Mouse (Mus musculus): Measurements from ENCODE around the gene Itpkc. TPM values are rescaled to one million over a fixed set of nuclear protein-coding genes. Genes with fewer than 3 reads are reported as not detected.

Gene Itpkc
- polyA plus RNA-seq, 1 experiment from 2014 or later = 6.6 TPM

GRCm38 (mm10) chr7:27167475-27168094 lies 60.9 kb downstream of the Itpkc start:
- Histone ChIP-seq H3K4me2 (ENCODE audit: low read depth, low read length, severe bottlenecking) (peak overlapping the region; percentile 70), H3K36me3 (ENCODE audit: control insufficient read depth, insufficient read depth, low read length) (no peaks in the 10 kb centered on the region; the same call in 1 of the 2 replicates), H3K4me1 (replicated peaks; ENCODE audit: control insufficient read depth, insufficient read depth, low read length) (peaks cover 20% of the 10 kb centered on the region), H3K4me3 (ENCODE audit: low read depth, low read length) (peak overlapping the region; percentile 77; the same call in 1 of the 2 replicates), H3K27ac (ENCODE audit: low read depth, low read length) (peak overlapping the region; percentile 57; the same call in 1 of the 2 replicates), H3K9me3 (ENCODE audit: control insufficient read depth, low read length) (no peaks in the 10 kb centered on the region), H3K27me3 (ENCODE audit: control insufficient read depth, insufficient read depth, low read length) (no peaks in the 10 kb centered on the region), H3K9ac (ENCODE audit: low read length) (peak overlapping the region; percentile 83)
- DNase-seq (ENCODE audit: low spot score) = no peak
- ATAC-seq (replicated peaks; ENCODE audit: low FRiP score) = no peak
- 82% methylated on average over 11 of the region's 11 CpGs for WGBS

GRCm38 (mm10) chr7:27166614-27167474 lies 61.6 kb downstream of the Itpkc start, which contains the start of gene Egln2:
Egln2 (minus strand) TSS chr7:27166802.
- Histone ChIP-seq H3K4me1 (replicated peaks; ENCODE audit: control insufficient read depth, insufficient read depth, low read length) (peaks cover 23% of the 10 kb centered on the region), H3K4me2 (ENCODE audit: low read depth, low read length, severe bottlenecking) (peak within 1 kb of the TSS; percentile 70), H3K36me3 (ENCODE audit: control insufficient read depth, insufficient read depth, low read length) (no peaks in the 10 kb centered on the region; the same call in 1 of the 2 replicates), H3K9ac (ENCODE audit: low read length) (peak within 1 kb of the TSS; percentile 83), H3K27ac (ENCODE audit: low read depth, low read length) (peak within 1 kb of the TSS; percentile 96), H3K4me3 (ENCODE audit: low read depth, low read length) (peak within 1 kb of the TSS; percentile 77), H3K27me3 (ENCODE audit: control insufficient read depth, insufficient read depth, low read length) (no peaks in the 10 kb centered on the region), H3K9me3 (ENCODE audit: control insufficient read depth, low read length) (no peaks in the 10 kb centered on the region)
- peak; percentile 85 for ATAC-seq (replicated peaks; ENCODE audit: low FRiP score)
- 2% methylated on average over 53 of the region's 61 CpGs for WGBS
- peak; percentile 98 for DNase-seq (ENCODE audit: low spot score)

- Histone ChIP-seq H3K4me3 (ENCODE audit: low read depth, low read length) (peak overlapping the region; percentile 77), H3K9ac (ENCODE audit: low read length) (peak overlapping the region; percentile 83), H3K4me2 (ENCODE audit: low read depth, low read length, severe bottlenecking) (peak overlapping the region; percentile 70), H3K9me3 (ENCODE audit: control insufficient read depth, low read length) (no peaks in the 10 kb centered on the region), H3K36me3 (ENCODE audit: control insufficient read depth, insufficient read depth, low read length) (no peaks in the 10 kb centered on the region; the same call in 1 of the 2 replicates), H3K4me1 (replicated peaks; ENCODE audit: control insufficient read depth, insufficient read depth, low read length) (peaks cover 25% of the 10 kb centered on the region), H3K27ac (ENCODE audit: low read depth, low read length) (peak overlapping the region; percentile 96), H3K27me3 (ENCODE audit: control insufficient read depth, insufficient read depth, low read length) (no peaks in the 10 kb centered on the region)
- ATAC-seq (replicated peaks; ENCODE audit: low FRiP score) (peak; percentile 80), DNase-seq (ENCODE audit: low spot score) (peak; percentile 91)
- under 1% methylated on average over 29 of the region's 43 CpGs for WGBS
Measured at GRCm38 (mm10) chr7:27166229-27166613, 62.2 kb downstream of the Itpkc start.

- Histone ChIP-seq H3K9me3 (ENCODE audit: control insufficient read depth, low read length) (no peaks in the 10 kb centered on the region), H3K4me1 (replicated peaks; ENCODE audit: control insufficient read depth, insufficient read depth, low read length) (peaks cover 25% of the 10 kb centered on the region), H3K27ac (ENCODE audit: low read depth, low read length) (peak overlapping the region; percentile 96), H3K27me3 (ENCODE audit: control insufficient read depth, insufficient read depth, low read length) (no peaks in the 10 kb centered on the region), H3K4me3 (ENCODE audit: low read depth, low read length) (peak overlapping the region; percentile 77), H3K36me3 (ENCODE audit: control insufficient read depth, insufficient read depth, low read length) (no peaks in the 10 kb centered on the region; the same call in 1 of the 2 replicates), H3K9ac (ENCODE audit: low read length) (peak overlapping the region; percentile 83), H3K4me2 (ENCODE audit: low read depth, low read length, severe bottlenecking) (peak overlapping the region; percentile 70)
- 6% methylated on average over 8 of the region's 8 CpGs for WGBS
- DNase-seq (ENCODE audit: low spot score) (no peak), ATAC-seq (replicated peaks; ENCODE audit: low FRiP score) (peak; percentile 8)
Measured at GRCm38 (mm10) chr7:27165696-27166095, 62.8 kb downstream of the Itpkc start.

GRCm38 (mm10) chr7:27165007-27165655 lies 63.3 kb downstream of the Itpkc start:
- no peak for DNase-seq (ENCODE audit: low spot score)
- peak overlapping the region; percentile 77 for H3K4me3 ChIP-seq (ENCODE audit: low read depth, low read length)
- 81% methylated on average over 23 of the region's 23 CpGs for WGBS
- H3K9ac ChIP-seq (ENCODE audit: low read length) = peak overlapping the region; percentile 83
- ATAC-seq (replicated peaks; ENCODE audit: low FRiP score) = no peak
- H3K4me2 ChIP-seq (ENCODE audit: low read depth, low read length, severe bottlenecking) = peak overlapping the region; percentile 70
- no peaks in the 10 kb centered on the region; the same call in 1 of the 2 replicates for H3K36me3 ChIP-seq (ENCODE audit: control insufficient read depth, insufficient read depth, low read length)
- no peaks in the 10 kb centered on the region for H3K27me3 ChIP-seq (ENCODE audit: control insufficient read depth, insufficient read depth, low read length)
- no peak overlapping the region for H3K27ac ChIP-seq (ENCODE audit: low read depth, low read length)
- no peaks in the 10 kb centered on the region for H3K9me3 ChIP-seq (ENCODE audit: control insufficient read depth, low read length)
- H3K4me1 ChIP-seq (replicated peaks; ENCODE audit: control insufficient read depth, insufficient read depth, low read length) = peaks cover 26% of the 10 kb centered on the region

GRCm38 (mm10) chr7:27164112-27164947 lies 64.1 kb downstream of the Itpkc start:
- ATAC-seq (replicated peaks; ENCODE audit: low FRiP score) (no peak), DNase-seq (ENCODE audit: low spot score) (no peak)
- no peak overlapping the region; the same call in 1 of the 2 replicates for H3K9ac ChIP-seq (ENCODE audit: low read length)
- H3K4me3 ChIP-seq (ENCODE audit: low read depth, low read length) = no peak overlapping the region
- no peaks in the 10 kb centered on the region for H3K27me3 ChIP-seq (ENCODE audit: control insufficient read depth, insufficient read depth, low read length)
- WGBS = 86% methylated on average over 33 of the region's 33 CpGs
- no peaks in the 10 kb centered on the region for H3K9me3 ChIP-seq (ENCODE audit: control insufficient read depth, low read length)
- no peaks in the 10 kb centered on the region; the same call in 1 of the 2 replicates for H3K36me3 ChIP-seq (ENCODE audit: control insufficient read depth, insufficient read depth, low read length)
- H3K27ac ChIP-seq (ENCODE audit: low read depth, low read length) = no peak overlapping the region
- peak overlapping the region; percentile 70; the same call in 1 of the 2 replicates for H3K4me2 ChIP-seq (ENCODE audit: low read depth, low read length, severe bottlenecking)
- peaks cover 26% of the 10 kb centered on the region for H3K4me1 ChIP-seq (replicated peaks; ENCODE audit: control insufficient read depth, insufficient read depth, low read length)

GRCm38 (mm10) chr7:27163450-27163805 lies 65.0 kb downstream of the Itpkc start:
- Histone ChIP-seq H3K9ac (ENCODE audit: low read length) (0 out of 2 replicates have a peak overlapping the region, but pooled peaks have one; percentile 23), H3K4me2 (ENCODE audit: low read depth, low read length, severe bottlenecking) (no peak overlapping the region), H3K27me3 (ENCODE audit: control insufficient read depth, insufficient read depth, low read length) (no peaks in the 10 kb centered on the region), H3K36me3 (ENCODE audit: control insufficient read depth, insufficient read depth, low read length) (peaks cover 3% of the 10 kb centered on the region; the same call in 1 of the 2 replicates), H3K4me1 (replicated peaks; ENCODE audit: control insufficient read depth, insufficient read depth, low read length) (peaks cover 26% of the 10 kb centered on the region), H3K4me3 (ENCODE audit: low read depth, low read length) (no peak overlapping the region), H3K27ac (ENCODE audit: low read depth, low read length) (no peak overlapping the region), H3K9me3 (ENCODE audit: control insufficient read depth, low read length) (no peaks in the 10 kb centered on the region)
- no peak for ATAC-seq (replicated peaks; ENCODE audit: low FRiP score)
- WGBS = 87% methylated on average over 5 of the region's 5 CpGs
- no peak for DNase-seq (ENCODE audit: low spot score)

All from forebrain, embryonic 11.5 days (tissue).